In genomic region chr7:80936617-80937303, GRCm38 (mm10) we compare ENCODE assay signal across 1 mouse cellular context. TPM values are rescaled to one million over a fixed set of nuclear protein-coding genes. Genes with fewer than 3 reads are reported as not detected.
"Had no signal": no experiment of that assay in that cellular context is flagged by ENCODE, and none has a peak within 500 bp of the region (broad histone marks: within the 10 kb centered on the region; RNA-seq: fewer than 3 reads in every experiment).

No protein-coding gene starts in this region.

RNA-seq across cellular contexts. Expression of gene Nmb, which starts 31.9 kb away (rescaled TPM):
- polyA plus RNA-seq: macrophage had no signal
